Mouse (Mus musculus) midbrain, postnatal 0 days (tissue): ENCODE data around the gene Elovl4. TPM values are rescaled to one million over a fixed set of nuclear protein-coding genes. Genes with fewer than 3 reads are reported as not detected.

Experiments
- ATAC-seq: fragments of 200-750 bp; cut with Nextera tagmentation; 2 replicates; pipeline ENCODE4 v1.8.0; 2017; ENCODE audit warnings: moderate number of reproducible peaks, mild to moderate bottlenecking, moderate TSS enrichment, moderate library complexity; ENCODE audit not compliant: low FRiP score
- DNase-seq: peaks from one replicate; pipeline ENCODE4 v3.0.0-alpha.2; 2015; ENCODE audit warnings: low spot score
- H3K27ac ChIP-seq: fragments of 300-500 bp; sonication (generic); 2 replicates; pipeline ENCODE4 v1.5.1; 2014; ENCODE audit warnings: low read depth, mild to moderate bottlenecking, low read length, mixed read lengths
- H3K27me3 ChIP-seq: fragments of 300-500 bp; sonication (generic); 2 replicates; pipeline ENCODE4 v1.6.1; 2014; ENCODE audit warnings: low read length, control low read depth, mixed read lengths; ENCODE audit not compliant: insufficient read depth
- H3K36me3 ChIP-seq: fragments of 300-500 bp; sonication (generic); 2 replicates; pipeline ENCODE4 v1.6.1; 2014; ENCODE audit warnings: low read length, control low read depth, mixed read lengths; ENCODE audit not compliant: insufficient read depth
- H3K4me1 ChIP-seq: fragments of 300-500 bp; sonication (generic); 2 replicates; pipeline ENCODE4 v1.6.1; 2014; ENCODE audit warnings: mild to moderate bottlenecking, control low read depth, antibody characterized with exemption, low read length, mixed read lengths; ENCODE audit not compliant: insufficient read depth
- H3K4me2 ChIP-seq: fragments of 300-500 bp; sonication (generic); 2 replicates; pipeline ENCODE4 v1.6.1; 2014; ENCODE audit warnings: low read depth, mild to moderate bottlenecking, low read length, mixed read lengths; ENCODE audit not compliant: poor library complexity, severe bottlenecking
- H3K4me3 ChIP-seq: fragments of 300-500 bp; sonication (generic); 2 replicates; pipeline ENCODE4 v1.5.1; 2014; ENCODE audit warnings: low read depth, mild to moderate bottlenecking, low read length, moderate library complexity
- H3K9ac ChIP-seq: fragments of 300-500 bp; sonication (generic); replicated peaks from 2 replicates; pipeline ENCODE4 v1.6.1; 2014; ENCODE audit warnings: mild to moderate bottlenecking, low read length, moderate library complexity, mixed read lengths; ENCODE audit not compliant: poor library complexity, severe bottlenecking
- H3K9me3 ChIP-seq: fragments of 300-500 bp; sonication (generic); 2 replicates; pipeline ENCODE4 v1.6.1; 2016; ENCODE audit warnings: low read length, control low read depth
- CTCF ChIP-seq: IDR thresholded peaks from 2 replicates; pipeline ENCODE4 v1.5.1; 2016; ENCODE audit warnings: antibody characterized with exemption, mild to moderate bottlenecking
- WGBS: fragments of 180-500 bp; shearing (Covaris S2); extraction: QIAGEN DNeasy Blood & Tissue Kit; methylation state at CpG from one replicate; pipeline ENCODE4 v1.1.7; 2014; 5-methylcytosine and 5-hydroxymethylcytosine counted together
- polyA plus RNA-seq: library from polyadenylated mRNA; unstranded; fragments of >200 nt; fragmentation: Nextera tagmentation; extraction: Ambion mirVana; gene quantifications from 2 replicates; pipeline ENCODE4 v1.2.1, GENCODE M21; 2015
- total RNA-seq: library from RNA; depleted of rRNA; stranded (reverse); fragments of >200 nt; gene quantifications from 2 replicates; pipeline ENCODE4 v1.2.3, GENCODE M21; 2014; rRNA removed

Elovl4 gene
- 86.0 and 104 TPM in 2 replicates for total RNA-seq
- polyA plus RNA-seq, result 155 and 159 TPM in 2 replicates

DNA sequence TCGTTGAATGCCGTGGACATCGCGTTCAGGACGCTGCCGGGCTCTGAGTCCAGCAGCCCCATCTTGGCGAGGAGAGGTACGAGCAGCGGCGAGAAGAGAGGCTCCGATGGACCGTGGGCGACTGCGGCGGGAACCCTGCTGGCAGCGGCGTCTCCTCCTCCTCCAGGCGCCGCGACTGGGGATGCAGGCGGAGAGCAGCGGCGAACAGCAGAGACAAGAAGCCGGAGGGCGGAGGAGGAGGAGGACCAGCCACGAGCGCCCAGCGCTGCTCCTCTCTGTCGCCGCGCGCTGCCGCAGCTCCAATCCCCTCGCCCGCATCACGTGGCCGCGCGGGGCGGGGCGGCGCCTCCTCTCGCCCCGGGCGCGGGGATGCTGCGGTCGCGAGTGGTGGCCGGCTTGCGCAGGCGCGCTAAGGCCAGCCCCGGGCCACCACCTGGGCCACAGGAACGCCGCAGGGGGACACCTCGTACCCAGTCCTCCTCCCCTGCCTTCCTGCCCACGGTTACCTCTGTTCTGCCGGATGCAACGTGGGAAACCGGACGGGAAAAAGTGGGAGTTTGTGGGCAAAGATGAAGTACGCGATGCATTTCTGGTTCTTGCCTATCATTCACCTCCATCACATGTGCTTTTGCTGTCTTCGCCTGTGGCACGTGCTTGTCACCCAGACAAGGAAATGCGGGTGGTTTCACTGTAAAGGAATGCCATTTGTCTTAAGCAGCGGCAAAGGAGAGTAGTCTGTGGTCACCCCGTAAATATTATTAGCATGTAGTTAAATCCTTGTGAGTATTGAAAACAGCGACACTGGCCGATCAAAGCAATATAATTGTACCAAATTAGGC, at the start of gene Elovl4:
Gene Elovl4, minus strand, starts transcription at position 301 of the 839 bp plus-strand sequence.
- DNase-seq, result peak; percentile 93
- peak within 1 kb of the TSS; percentile 85 for H3K4me3 ChIP-seq
- no peaks in the 10 kb centered on the region for H3K27me3 ChIP-seq
- peak within 1 kb of the TSS; percentile 92 for H3K27ac ChIP-seq
- WGBS, result 2% methylated on average over 58 of the region's 71 CpGs
- H3K9me3 ChIP-seq, result no peaks in the 10 kb centered on the region
- TF ChIP-seq CTCF, result no peak; the same call in 1 of the 2 replicates
- peak within 1 kb of the TSS; percentile 96 for H3K9ac ChIP-seq
- H3K4me2 ChIP-seq, result peak within 1 kb of the TSS; percentile 66
- H3K4me1 ChIP-seq, result peaks cover 8% of the 10 kb centered on the region; the same call in 1 of the 2 replicates
- ATAC-seq, result peak; percentile 93
- H3K36me3 ChIP-seq, result no peaks in the 10 kb centered on the region

DNA sequence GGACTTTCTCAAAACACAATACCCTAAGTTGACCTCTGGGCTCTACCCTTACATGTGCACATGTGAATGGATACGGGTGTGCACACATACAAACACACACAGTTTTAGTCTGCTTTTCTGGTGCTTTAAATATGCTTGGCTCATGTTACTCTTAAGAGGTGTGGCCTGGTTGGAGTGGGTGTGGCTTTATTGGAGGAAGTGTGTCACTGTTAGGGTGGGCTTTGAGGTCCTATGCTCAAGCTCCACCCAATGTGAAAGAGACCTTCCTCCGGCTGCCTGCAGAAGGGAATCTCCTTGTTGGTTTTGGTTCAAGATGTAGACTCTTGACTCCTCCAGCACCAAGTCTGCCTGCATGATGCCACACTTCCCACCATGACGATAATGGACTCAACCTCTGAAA, 46.4 kb upstream of the Elovl4 start:
- DNase-seq, result no peak

GRCm38 (mm10) chr9:83834748-83835313, 28.8 kb upstream of the Elovl4 start:
- no peaks in the 10 kb centered on the region for H3K27me3 ChIP-seq
- WGBS, result 1% methylated on average over 23 of the region's 27 CpGs
- H3K4me3 ChIP-seq, result peak overlapping the region; percentile 66
- TF ChIP-seq CTCF, result no peak
- H3K4me1 ChIP-seq, result peaks cover 4% of the 10 kb centered on the region
- H3K9ac ChIP-seq, result no peak overlapping the region; the same call in 1 of the 2 replicates
- H3K4me2 ChIP-seq, result peak overlapping the region; percentile 99
- no peak overlapping the region; the same call in 1 of the 2 replicates for H3K27ac ChIP-seq
- DNase-seq, result no peak
- H3K9me3 ChIP-seq, result no peaks in the 10 kb centered on the region
- no peaks in the 10 kb centered on the region for H3K36me3 ChIP-seq
- ATAC-seq, result no peak; the same call in 1 of the 2 replicates

More for the DNA sequence above, 46.4 kb upstream of the Elovl4 start:
- no peak for TF ChIP-seq CTCF
- no peak overlapping the region for H3K27ac ChIP-seq
- H3K36me3 ChIP-seq, result no peaks in the 10 kb centered on the region
- H3K4me3 ChIP-seq, result no peak overlapping the region
- no peaks in the 10 kb centered on the region for H3K27me3 ChIP-seq
- H3K4me1 ChIP-seq, result no peaks in the 10 kb centered on the region
- ATAC-seq, result no peak
- WGBS, result 97% methylated on average over 3 of the region's 3 CpGs
- no peaks in the 10 kb centered on the region for H3K9me3 ChIP-seq
- H3K9ac ChIP-seq, result no peak overlapping the region
- H3K4me2 ChIP-seq, result no peak overlapping the region

- H3K36me3 ChIP-seq, result no peaks in the 10 kb centered on the region
- H3K9ac ChIP-seq, result peak within 1 kb of the TSS; percentile 86
- peak within 1 kb of the TSS; percentile 99 for H3K4me2 ChIP-seq
- DNase-seq, result peak; percentile 96
- H3K27me3 ChIP-seq, result no peaks in the 10 kb centered on the region
- TF ChIP-seq CTCF, result no peak
- under 1% methylated on average over 38 of the region's 38 CpGs for WGBS
- ATAC-seq, result peak; percentile 99
- peak within 1 kb of the TSS; percentile 97 for H3K27ac ChIP-seq
- H3K9me3 ChIP-seq, result no peaks in the 10 kb centered on the region
- peaks cover 4% of the 10 kb centered on the region for H3K4me1 ChIP-seq
- peak within 1 kb of the TSS; percentile 66 for H3K4me3 ChIP-seq
These were observed 28.0 kb upstream of the Elovl4 start, which contains the start of gene Ttk for GRCm38 (mm10) chr9:83833811-83834747. Gene Ttk, plus strand, starts transcription at chr9:83834689.

GRCm38 (mm10) chr9:83831152-83831551, 25.1 kb upstream of the Elovl4 start:
- H3K4me2 ChIP-seq, result no peak overlapping the region
- WGBS, result 79% methylated on average over 8 of the region's 8 CpGs

More at GRCm38 (mm10) chr9:83831152-83831551, 25.1 kb upstream of the Elovl4 start:
- DNase-seq, result no peak
- no peaks in the 10 kb centered on the region for H3K36me3 ChIP-seq
- no peak for ATAC-seq
- no peak for TF ChIP-seq CTCF
- H3K27ac ChIP-seq, result no peak overlapping the region
- no peaks in the 10 kb centered on the region for H3K27me3 ChIP-seq
- H3K4me1 ChIP-seq, result peaks cover 4% of the 10 kb centered on the region
- no peak overlapping the region for H3K9ac ChIP-seq
- H3K4me3 ChIP-seq, result no peak overlapping the region
- no peaks in the 10 kb centered on the region for H3K9me3 ChIP-seq
